Mouse (Mus musculus): ENCODE data around the gene Bsx. TPM values are rescaled to one million over a fixed set of nuclear protein-coding genes. Genes with fewer than 3 reads are reported as not detected.
A peak's percentile ranks its signal among the peaks of the same experiment; 100 is the strongest.

The Bsx gene
- polyA plus RNA-seq, 1 experiment from 2014 or later: 0.14 TPM

- no peak for ATAC-seq (replicated peaks; ENCODE audit: insufficient number of reproducible peaks, low FRiP score, low TSS enrichment, low read depth)
- peak overlapping the region; percentile 25 for H3K4me3 ChIP-seq (ENCODE audit: low read depth, low read length)
- H3K4me1 ChIP-seq (ENCODE audit: control insufficient read depth, insufficient read depth, low read length): no peaks in the 10 kb centered on the region
- H3K9me3 ChIP-seq (replicated peaks; ENCODE audit: control insufficient read depth, low read length): no peaks in the 10 kb centered on the region
- H3K36me3 ChIP-seq (replicated peaks; ENCODE audit: control insufficient read depth, insufficient read depth, low read depth, low read length): no peaks in the 10 kb centered on the region
- no peak overlapping the region for H3K9ac ChIP-seq (replicated peaks; ENCODE audit: low read length)
- no peak overlapping the region for H3K27ac ChIP-seq (replicated peaks; ENCODE audit: low read depth, low read length)
- WGBS: under 1% methylated on average over 9 of the region's 9 CpGs
- 0 out of 2 replicates have a peak, but pooled peaks cover 5% of the 10 kb centered on the region for H3K27me3 ChIP-seq (ENCODE audit: control insufficient read depth, insufficient read depth, low read length)
- H3K4me2 ChIP-seq (ENCODE audit: low read depth, low read length): peak overlapping the region; percentile 50
- no peak for DNase-seq (ENCODE audit: low spot score)
Observed at GRCm38 (mm10) chr9:40859196-40859595, 14.7 kb upstream of the Bsx start.

- DNase-seq (ENCODE audit: low spot score) (no peak), ATAC-seq (replicated peaks; ENCODE audit: insufficient number of reproducible peaks, low FRiP score, low TSS enrichment, low read depth) (no peak)
- Histone ChIP-seq H3K36me3 (replicated peaks; ENCODE audit: control insufficient read depth, insufficient read depth, low read depth, low read length) (no peaks in the 10 kb centered on the region), H3K4me3 (ENCODE audit: low read depth, low read length) (no peak overlapping the region), H3K27me3 (ENCODE audit: control insufficient read depth, insufficient read depth, low read length) (peaks cover 50% of the 10 kb centered on the region), H3K4me1 (ENCODE audit: control insufficient read depth, insufficient read depth, low read length) (no peaks in the 10 kb centered on the region), H3K27ac (replicated peaks; ENCODE audit: low read depth, low read length) (no peak overlapping the region), H3K9me3 (replicated peaks; ENCODE audit: control insufficient read depth, low read length) (no peaks in the 10 kb centered on the region), H3K4me2 (ENCODE audit: low read depth, low read length) (no peak overlapping the region), H3K9ac (replicated peaks; ENCODE audit: low read length) (no peak overlapping the region)
- 78% methylated on average over 5 of the region's 5 CpGs for WGBS
Observed at GRCm38 (mm10) chr9:40870331-40870730, 3.6 kb upstream of the Bsx start.

GRCm38 (mm10) chr9:40871369-40872155 is 2.4 kb upstream of the Bsx start:
- DNase-seq (ENCODE audit: low spot score) (no peak), ATAC-seq (replicated peaks; ENCODE audit: insufficient number of reproducible peaks, low FRiP score, low TSS enrichment, low read depth) (no peak)
- Histone ChIP-seq H3K4me1 (ENCODE audit: control insufficient read depth, insufficient read depth, low read length) (no peaks in the 10 kb centered on the region), H3K27me3 (ENCODE audit: control insufficient read depth, insufficient read depth, low read length) (peaks cover 60% of the 10 kb centered on the region), H3K9me3 (replicated peaks; ENCODE audit: control insufficient read depth, low read length) (no peaks in the 10 kb centered on the region), H3K9ac (replicated peaks; ENCODE audit: low read length) (no peak overlapping the region), H3K36me3 (replicated peaks; ENCODE audit: control insufficient read depth, insufficient read depth, low read depth, low read length) (no peaks in the 10 kb centered on the region), H3K4me3 (ENCODE audit: low read depth, low read length) (peak overlapping the region; percentile 2; the same call in 1 of the 2 replicates), H3K4me2 (ENCODE audit: low read depth, low read length) (no peak overlapping the region; the same call in 1 of the 2 replicates), H3K27ac (replicated peaks; ENCODE audit: low read depth, low read length) (no peak overlapping the region)
- WGBS: 1% methylated on average over 34 of the region's 34 CpGs

GRCm38 (mm10) chr9:40872156-40872478 is 1.8 kb upstream of the Bsx start:
- 5% methylated on average over 8 of the region's 8 CpGs for WGBS
- no peaks in the 10 kb centered on the region for H3K36me3 ChIP-seq (replicated peaks; ENCODE audit: control insufficient read depth, insufficient read depth, low read depth, low read length)
- DNase-seq (ENCODE audit: low spot score): no peak
- H3K9ac ChIP-seq (replicated peaks; ENCODE audit: low read length): no peak overlapping the region
- H3K9me3 ChIP-seq (replicated peaks; ENCODE audit: control insufficient read depth, low read length): no peaks in the 10 kb centered on the region
- no peak overlapping the region for H3K27ac ChIP-seq (replicated peaks; ENCODE audit: low read depth, low read length)
- peaks cover 65% of the 10 kb centered on the region for H3K27me3 ChIP-seq (ENCODE audit: control insufficient read depth, insufficient read depth, low read length)
- H3K4me3 ChIP-seq (ENCODE audit: low read depth, low read length): no peak overlapping the region
- H3K4me2 ChIP-seq (ENCODE audit: low read depth, low read length): no peak overlapping the region
- no peaks in the 10 kb centered on the region for H3K4me1 ChIP-seq (ENCODE audit: control insufficient read depth, insufficient read depth, low read length)
- no peak for ATAC-seq (replicated peaks; ENCODE audit: insufficient number of reproducible peaks, low FRiP score, low TSS enrichment, low read depth)

GRCm38 (mm10) chr9:40874961-40875360 is 1.0 kb downstream of the Bsx start:
- Histone ChIP-seq H3K9ac (replicated peaks; ENCODE audit: low read length) (no peak overlapping the region), H3K4me3 (ENCODE audit: low read depth, low read length) (no peak overlapping the region), H3K27me3 (ENCODE audit: control insufficient read depth, insufficient read depth, low read length) (peaks cover 91% of the 10 kb centered on the region), H3K27ac (replicated peaks; ENCODE audit: low read depth, low read length) (no peak overlapping the region), H3K9me3 (replicated peaks; ENCODE audit: control insufficient read depth, low read length) (no peaks in the 10 kb centered on the region), H3K4me2 (ENCODE audit: low read depth, low read length) (no peak overlapping the region), H3K4me1 (ENCODE audit: control insufficient read depth, insufficient read depth, low read length) (no peaks in the 10 kb centered on the region; the same call in 1 of the 2 replicates), H3K36me3 (replicated peaks; ENCODE audit: control insufficient read depth, insufficient read depth, low read depth, low read length) (no peaks in the 10 kb centered on the region)
- ATAC-seq (replicated peaks; ENCODE audit: insufficient number of reproducible peaks, low FRiP score, low TSS enrichment, low read depth): no peak
- no peak for DNase-seq (ENCODE audit: low spot score)
- 2% methylated on average over 4 of the region's 4 CpGs for WGBS

- no peaks in the 10 kb centered on the region for H3K9me3 ChIP-seq (replicated peaks; ENCODE audit: control insufficient read depth, low read length)
- 1% methylated on average over 17 of the region's 17 CpGs for WGBS
- H3K36me3 ChIP-seq (replicated peaks; ENCODE audit: control insufficient read depth, insufficient read depth, low read depth, low read length): no peaks in the 10 kb centered on the region
Observed at GRCm38 (mm10) chr9:40875431-40875830, 1.5 kb downstream of the Bsx start.

GRCm38 (mm10) chr9:40876164-40876563 is 2.2 kb downstream of the Bsx start:
- no peaks in the 10 kb centered on the region; the same call in 1 of the 2 replicates for H3K4me1 ChIP-seq (ENCODE audit: control insufficient read depth, insufficient read depth, low read length)
- no peak overlapping the region for H3K9ac ChIP-seq (replicated peaks; ENCODE audit: low read length)
- no peak for DNase-seq (ENCODE audit: low spot score)
- no peaks in the 10 kb centered on the region for H3K9me3 ChIP-seq (replicated peaks; ENCODE audit: control insufficient read depth, low read length)
- no peak for ATAC-seq (replicated peaks; ENCODE audit: insufficient number of reproducible peaks, low FRiP score, low TSS enrichment, low read depth)
- H3K4me2 ChIP-seq (ENCODE audit: low read depth, low read length): no peak overlapping the region
- H3K4me3 ChIP-seq (ENCODE audit: low read depth, low read length): no peak overlapping the region
- 1% methylated on average over 29 of the region's 29 CpGs for WGBS
- H3K27me3 ChIP-seq (ENCODE audit: control insufficient read depth, insufficient read depth, low read length): peaks cover 84% of the 10 kb centered on the region
- no peak overlapping the region for H3K27ac ChIP-seq (replicated peaks; ENCODE audit: low read depth, low read length)
- no peaks in the 10 kb centered on the region for H3K36me3 ChIP-seq (replicated peaks; ENCODE audit: control insufficient read depth, insufficient read depth, low read depth, low read length)

More at GRCm38 (mm10) chr9:40875431-40875830, 1.5 kb downstream of the Bsx start:
- DNase-seq (ENCODE audit: low spot score): no peak
- H3K4me2 ChIP-seq (ENCODE audit: low read depth, low read length): no peak overlapping the region
- H3K27me3 ChIP-seq (ENCODE audit: control insufficient read depth, insufficient read depth, low read length): peaks cover 88% of the 10 kb centered on the region
- no peak for ATAC-seq (replicated peaks; ENCODE audit: insufficient number of reproducible peaks, low FRiP score, low TSS enrichment, low read depth)
- no peak overlapping the region for H3K27ac ChIP-seq (replicated peaks; ENCODE audit: low read depth, low read length)
- no peak overlapping the region for H3K9ac ChIP-seq (replicated peaks; ENCODE audit: low read length)
- H3K4me3 ChIP-seq (ENCODE audit: low read depth, low read length): no peak overlapping the region
- H3K4me1 ChIP-seq (ENCODE audit: control insufficient read depth, insufficient read depth, low read length): no peaks in the 10 kb centered on the region; the same call in 1 of the 2 replicates

GRCm38 (mm10) chr9:40876693-40877092 is 2.8 kb downstream of the Bsx start:
- H3K36me3 ChIP-seq (replicated peaks; ENCODE audit: control insufficient read depth, insufficient read depth, low read depth, low read length): no peaks in the 10 kb centered on the region
- H3K9me3 ChIP-seq (replicated peaks; ENCODE audit: control insufficient read depth, low read length): no peaks in the 10 kb centered on the region
- 5% methylated on average over 5 of the region's 5 CpGs for WGBS
- no peak overlapping the region for H3K4me3 ChIP-seq (ENCODE audit: low read depth, low read length)
- H3K9ac ChIP-seq (replicated peaks; ENCODE audit: low read length): no peak overlapping the region
- H3K27me3 ChIP-seq (ENCODE audit: control insufficient read depth, insufficient read depth, low read length): peaks cover 79% of the 10 kb centered on the region
- H3K27ac ChIP-seq (replicated peaks; ENCODE audit: low read depth, low read length): no peak overlapping the region
- ATAC-seq (replicated peaks; ENCODE audit: insufficient number of reproducible peaks, low FRiP score, low TSS enrichment, low read depth): no peak
- H3K4me1 ChIP-seq (ENCODE audit: control insufficient read depth, insufficient read depth, low read length): no peaks in the 10 kb centered on the region; the same call in 1 of the 2 replicates
- no peak overlapping the region for H3K4me2 ChIP-seq (ENCODE audit: low read depth, low read length)
- no peak for DNase-seq (ENCODE audit: low spot score)
